Mouse (Mus musculus): ENCODE results near the gene Hsp90aa1. TPM values are rescaled to one million over a fixed set of nuclear protein-coding genes. Genes with fewer than 3 reads are reported as not detected.
"Not testable (repeated sequence)": the region's sequence is repeated elsewhere in the genome, so short reads cannot be mapped to it uniquely, and the experiment has no call there.

Hsp90aa1 gene
- total and polyA plus RNA-seq, 3 experiments = 730 to 2,091 (median 1,361) TPM

DNA sequence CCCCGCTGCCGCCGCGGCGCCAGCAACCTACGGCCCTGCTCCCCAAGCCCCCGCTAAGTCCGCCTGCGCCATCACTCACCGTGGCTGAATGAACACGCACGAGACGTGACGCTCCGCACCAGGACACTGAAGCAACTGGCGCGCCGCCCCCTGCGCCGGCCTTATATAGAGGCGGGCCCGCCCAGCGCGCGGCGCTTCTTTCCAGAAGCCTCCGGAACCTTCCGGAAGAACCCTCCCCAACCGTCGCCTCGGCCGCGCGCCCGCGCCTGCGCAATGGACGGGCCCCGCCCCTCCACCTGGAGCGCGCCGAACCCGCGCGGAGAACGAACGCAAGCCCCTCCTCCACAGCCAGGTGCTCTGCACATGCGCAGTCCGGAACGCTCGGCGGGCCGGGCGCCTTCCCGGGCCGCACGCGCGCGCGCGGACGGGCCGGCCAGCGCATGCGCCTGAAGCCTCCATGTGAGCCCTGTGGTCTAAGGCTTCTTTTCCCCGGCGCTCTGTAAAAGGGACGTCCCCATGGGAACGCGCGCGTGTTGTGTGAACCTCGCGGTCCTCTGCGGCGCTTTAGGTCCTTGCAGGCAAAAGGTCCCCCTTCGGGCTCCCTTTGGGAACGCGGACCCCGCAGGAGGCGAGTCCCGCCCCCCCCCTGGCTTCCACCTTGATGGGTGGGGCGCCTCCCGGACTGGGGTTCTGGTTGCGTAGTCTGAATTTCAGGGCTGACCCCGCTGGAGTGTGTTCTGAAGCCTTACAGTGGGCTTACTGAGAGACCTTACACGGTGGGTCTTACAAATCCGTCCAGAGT lies 6.2 kb downstream of the Hsp90aa1 start (continued):
- TF ChIP-seq BHLHE40 (IDR thresholded peaks at IDR 0.05; ENCODE audit: low read depth, low read length) = peak; percentile 48
- no peak for TF ChIP-seq ZC3H11A (IDR thresholded peaks at IDR 0.05; ENCODE audit: low read depth, low read length)
- TF ChIP-seq UBTF (IDR thresholded peaks at IDR 0.05; ENCODE audit: low read depth, low read length) = no peak
- TF ChIP-seq HCFC1 (IDR thresholded peaks at IDR 0.05; ENCODE audit: low read depth, low read length) = peak; percentile 73
- no peak for TF ChIP-seq ZKSCAN1 (IDR thresholded peaks at IDR 0.05; ENCODE audit: borderline replicate concordance, low read depth, low read length)
- TF ChIP-seq CTCF (conservative IDR thresholded peaks at IDR 0.05 in 1 of 2, IDR thresholded peaks at IDR 0.05 in 1 of 2; ENCODE audit: low read depth in 2 of 2, low read length in 2 of 2) = no peak
- no peak for TF ChIP-seq MAZ (IDR thresholded peaks at IDR 0.05; ENCODE audit: low read depth, low read length)
- peak; percentile 75 for TF ChIP-seq MAX (IDR thresholded peaks at IDR 0.05; ENCODE audit: low read length)
- TF ChIP-seq PAX5 (IDR thresholded peaks at IDR 0.05; ENCODE audit: low read length) = no peak
- TF ChIP-seq RCOR1 (conservative IDR thresholded peaks at IDR 0.05; ENCODE audit: low read depth, low read length) = no peak

DNA sequence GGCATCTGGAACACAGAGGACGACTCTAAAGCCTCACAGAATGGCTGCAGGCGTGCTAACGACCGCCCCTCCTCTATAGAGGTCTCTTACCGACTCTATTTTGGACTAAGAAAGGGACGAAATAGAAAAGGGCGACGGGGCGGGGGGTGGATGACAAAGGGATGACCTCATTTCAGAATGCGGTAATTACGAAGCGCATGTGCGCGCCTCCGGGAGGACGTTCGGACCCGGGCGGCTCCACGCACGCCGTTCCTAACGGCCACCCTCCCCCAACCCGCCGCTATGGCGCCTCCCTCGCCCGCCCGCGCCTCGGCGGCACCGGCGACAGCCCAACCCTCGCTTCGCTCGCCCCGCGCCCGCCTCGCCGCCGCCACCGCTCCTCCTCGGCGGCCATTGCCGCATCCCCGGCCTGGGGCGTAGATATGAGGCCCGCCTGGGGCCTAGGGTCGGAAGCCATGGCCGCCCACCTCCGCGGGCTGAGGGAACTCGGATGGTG lies 6.8 kb downstream of the Hsp90aa1 start:
- Histone ChIP-seq H3K27ac (ENCODE audit: insufficient read depth, low read depth) (peak overlapping the region; percentile 35), H3K36me3 (replicated peaks in 1 of 2; ENCODE audit: control insufficient read depth in 1 of 2, insufficient read depth in 1 of 2, low read length in 1 of 2) (peaks cover 22 to 27% of the 10 kb centered on the region in 2 experiments), H3K4me3 (replicated peaks in 1 of 3; ENCODE audit: low read depth in 2 of 3, low read length in 2 of 3, poor library complexity in 1 of 3) (peak overlapping the region; percentile 90 to 99 (median 95)), H3K79me2 (replicated peaks; ENCODE audit: control insufficient read depth, extremely low read depth, insufficient read depth, poor library complexity, severe bottlenecking) (peaks cover 31% of the 10 kb centered on the region), H3K4me1 (ENCODE audit: control insufficient read depth in 1 of 2, insufficient read depth in 2 of 2) (peaks cover 5 to 45% of the 10 kb centered on the region in 2 experiments), H3K4me2 (ENCODE audit: insufficient read depth, low read depth, poor library complexity, severe bottlenecking) (peak overlapping the region; percentile 70; the same call in 1 of the 2 replicates), H3K27me3 (replicated peaks) (no peaks in the 10 kb centered on the region), H3K9me3 (replicated peaks; ENCODE audit: low read length) (no peaks in the 10 kb centered on the region), H3K9ac (ENCODE audit: insufficient read depth, low read depth) (peak overlapping the region; percentile 83)
- TF ChIP-seq GABPA (IDR thresholded peaks at IDR 0.05; ENCODE audit: insufficient replicate concordance, low read depth, low read length) = no peak
- TF ChIP-seq POLR2AphosphoS2 (IDR thresholded peaks at IDR 0.05; ENCODE audit: low read depth, low read length) = peak; percentile 0; the same call in 1 of the 2 replicates
- TF ChIP-seq MYC (IDR thresholded peaks at IDR 0.05; ENCODE audit: low read depth, low read length) = no peak
- no peak for TF ChIP-seq USF2 (conservative IDR thresholded peaks at IDR 0.05; ENCODE audit: low read depth, low read length)
- no peak for TF ChIP-seq PAX5 (IDR thresholded peaks at IDR 0.05; ENCODE audit: low read length)
- no peak for TF ChIP-seq EP300 (IDR thresholded peaks at IDR 0.05; ENCODE audit: low read length)
- TF ChIP-seq MXI1 (IDR thresholded peaks at IDR 0.05; ENCODE audit: low read depth, low read length) = peak; percentile 56
- peak; percentile 48 for TF ChIP-seq NRF1 (IDR thresholded peaks at IDR 0.05; ENCODE audit: low read depth, low read length)
- TF ChIP-seq NELFE (IDR thresholded peaks at IDR 0.05; ENCODE audit: low read depth, low read length) = no peak
- 0 out of 2 replicates have a peak, but pooled peaks have one; percentile 22 for TF ChIP-seq RCOR1 (conservative IDR thresholded peaks at IDR 0.05; ENCODE audit: low read depth, low read length)
- dilution Hi-C loops (cut with MboI; ENCODE audit: extremely low pct_ligation_motif_present, extremely low pct_unique_long_range_greater_than_20kb, low sequenced_read_pairs) = no loop called here
- in situ Hi-C loops (cut with MboI; ENCODE audit: low pct_ligation_motif_present, low pct_unique_long_range_greater_than_20kb, low sequenced_read_pairs) = no loop called here
- no peak for DNase-seq (ENCODE audit: extremely low read depth)

- dilution Hi-C loops (cut with MboI; ENCODE audit: extremely low pct_ligation_motif_present, extremely low pct_unique_long_range_greater_than_20kb, low sequenced_read_pairs); DNase-seq (ENCODE audit: extremely low read depth); H3K9ac ChIP-seq (ENCODE audit: insufficient read depth, low read depth); H3K9me3 ChIP-seq (replicated peaks; ENCODE audit: low read length); H3K27me3 ChIP-seq (replicated peaks); in situ Hi-C loops (cut with MboI; ENCODE audit: low pct_ligation_motif_present, low pct_unique_long_range_greater_than_20kb, low sequenced_read_pairs); H3K27ac ChIP-seq (ENCODE audit: insufficient read depth, low read depth): not testable (repeated sequence)
- Histone ChIP-seq H3K36me3 (replicated peaks in 1 of 2; ENCODE audit: control insufficient read depth in 1 of 2, insufficient read depth in 1 of 2, low read length in 1 of 2) (peaks cover 37 to 48% of the 10 kb centered on the region in 2 experiments), H3K4me1 (ENCODE audit: control insufficient read depth in 1 of 2, insufficient read depth in 2 of 2) (peaks cover 0 to 29% of the 10 kb centered on the region in 2 experiments; a peak in 2 of 4 replicates), H3K79me2 (replicated peaks; ENCODE audit: control insufficient read depth, extremely low read depth, insufficient read depth, poor library complexity, severe bottlenecking) (peaks cover 31% of the 10 kb centered on the region), H3K4me3 (replicated peaks in 1 of 3; ENCODE audit: low read depth in 2 of 3, low read length in 2 of 3, poor library complexity in 1 of 3) (peak overlapping the region in 1 of 3 experiments; percentile 40), H3K4me2 (ENCODE audit: insufficient read depth, low read depth, poor library complexity, severe bottlenecking) (peak overlapping the region; percentile 22; the same call in 1 of the 2 replicates)
Observed at GRCm38 (mm10) chr12:110693378-110693777, 9.2 kb downstream of the Hsp90aa1 start.

Measured in CH12.LX (cell line).